Mouse (Mus musculus): Measurements from ENCODE around the gene Sfxn2. TPM values are rescaled to one million over a fixed set of nuclear protein-coding genes. Genes with fewer than 3 reads are reported as not detected.

Sfxn2 gene
- polyA plus RNA-seq, 1 experiment from 2014 or later, result 18.4 TPM

- Histone ChIP-seq H3K27ac (ENCODE audit: low read length) (peak overlapping the region; percentile 92), H3K4me2 (replicated peaks; ENCODE audit: low read depth, low read length) (peak overlapping the region; percentile 72), H3K36me3 (ENCODE audit: insufficient read depth, low read length) (no peaks in the 10 kb centered on the region), H3K4me3 (ENCODE audit: low read depth, low read length) (peak overlapping the region; percentile 38), H3K27me3 (replicated peaks; ENCODE audit: insufficient read depth, low read length) (no peaks in the 10 kb centered on the region), H3K9ac (replicated peaks; ENCODE audit: low read depth) (peak overlapping the region; percentile 54), H3K9me3 (ENCODE audit: low read length) (no peaks in the 10 kb centered on the region), H3K4me1 (ENCODE audit: insufficient read depth, low read depth, low read length) (peaks cover 64% of the 10 kb centered on the region)
- peak; percentile 94 for DNase-seq (ENCODE audit: low spot score)
- peak; percentile 66 for ATAC-seq
- WGBS, result 2% methylated on average over 15 of the region's 16 CpGs
- TF ChIP-seq EP300 (IDR thresholded peaks at IDR 0.05) (no peak), CTCF (IDR thresholded peaks at IDR 0.05) (no peak)
Measured at GRCm38 (mm10) chr19:46623194-46623667, 50.1 kb downstream of the Sfxn2 start.

GRCm38 (mm10) chr19:46623790-46624772 lies 50.9 kb downstream of the Sfxn2 start:
- DNase-seq (ENCODE audit: low spot score), result peak; percentile 95
- no peaks in the 10 kb centered on the region for H3K9me3 ChIP-seq (ENCODE audit: low read length)
- no peaks in the 10 kb centered on the region for H3K36me3 ChIP-seq (ENCODE audit: insufficient read depth, low read length)
- peak overlapping the region; percentile 92 for H3K27ac ChIP-seq (ENCODE audit: low read length)
- H3K27me3 ChIP-seq (replicated peaks; ENCODE audit: insufficient read depth, low read length), result no peaks in the 10 kb centered on the region
- TF ChIP-seq EP300 (IDR thresholded peaks at IDR 0.05) (peak; percentile 69), CTCF (IDR thresholded peaks at IDR 0.05) (no peak)
- H3K9ac ChIP-seq (replicated peaks; ENCODE audit: low read depth), result peak overlapping the region; percentile 54
- 13% methylated on average over 19 of the region's 19 CpGs for WGBS
- H3K4me2 ChIP-seq (replicated peaks; ENCODE audit: low read depth, low read length), result peak overlapping the region; percentile 72
- ATAC-seq, result peak; percentile 78
- peaks cover 62% of the 10 kb centered on the region for H3K4me1 ChIP-seq (ENCODE audit: insufficient read depth, low read depth, low read length)
- peak overlapping the region; percentile 38 for H3K4me3 ChIP-seq (ENCODE audit: low read depth, low read length)

GRCm38 (mm10) chr19:46625015-46625414 lies 51.9 kb downstream of the Sfxn2 start:
- ATAC-seq (no peak), DNase-seq (ENCODE audit: low spot score) (no peak)
- no peaks in the 10 kb centered on the region for H3K36me3 ChIP-seq (ENCODE audit: insufficient read depth, low read length)
- H3K9me3 ChIP-seq (ENCODE audit: low read length), result no peaks in the 10 kb centered on the region
- peak overlapping the region; percentile 92 for H3K27ac ChIP-seq (ENCODE audit: low read length)
- TF ChIP-seq CTCF (IDR thresholded peaks at IDR 0.05) (no peak), EP300 (IDR thresholded peaks at IDR 0.05) (no peak)
- peak overlapping the region; percentile 38 for H3K4me3 ChIP-seq (ENCODE audit: low read depth, low read length)
- no peaks in the 10 kb centered on the region for H3K27me3 ChIP-seq (replicated peaks; ENCODE audit: insufficient read depth, low read length)
- 89% methylated on average over 12 of the region's 12 CpGs for WGBS
- peaks cover 54% of the 10 kb centered on the region for H3K4me1 ChIP-seq (ENCODE audit: insufficient read depth, low read depth, low read length)
- peak overlapping the region; percentile 72 for H3K4me2 ChIP-seq (replicated peaks; ENCODE audit: low read depth, low read length)
- no peak overlapping the region for H3K9ac ChIP-seq (replicated peaks; ENCODE audit: low read depth)

- ATAC-seq, result no peak
- H3K4me1 ChIP-seq (ENCODE audit: insufficient read depth, low read depth, low read length), result peaks cover 54% of the 10 kb centered on the region
- H3K27ac ChIP-seq (ENCODE audit: low read length), result no peak overlapping the region
- no peaks in the 10 kb centered on the region for H3K27me3 ChIP-seq (replicated peaks; ENCODE audit: insufficient read depth, low read length)
- peak; percentile 8 for DNase-seq (ENCODE audit: low spot score)
- H3K36me3 ChIP-seq (ENCODE audit: insufficient read depth, low read length), result no peaks in the 10 kb centered on the region
- H3K9ac ChIP-seq (replicated peaks; ENCODE audit: low read depth), result no peak overlapping the region
- 32% methylated on average over 10 of the region's 10 CpGs for WGBS
- H3K4me3 ChIP-seq (ENCODE audit: low read depth, low read length), result no peak overlapping the region
- no peak overlapping the region for H3K4me2 ChIP-seq (replicated peaks; ENCODE audit: low read depth, low read length)
- no peak for TF ChIP-seq CTCF (IDR thresholded peaks at IDR 0.05)
- TF ChIP-seq EP300 (IDR thresholded peaks at IDR 0.05), result no peak
- H3K9me3 ChIP-seq (ENCODE audit: low read length), result no peaks in the 10 kb centered on the region
Measured at GRCm38 (mm10) chr19:46625519-46625918, 52.4 kb downstream of the Sfxn2 start.

GRCm38 (mm10) chr19:46628403-46628802 lies 55.2 kb downstream of the Sfxn2 start:
- H3K4me1 ChIP-seq (ENCODE audit: insufficient read depth, low read depth, low read length), result peaks cover 32% of the 10 kb centered on the region
- 48% methylated on average over 10 of the region's 10 CpGs for WGBS
- H3K4me3 ChIP-seq (ENCODE audit: low read depth, low read length), result no peak overlapping the region
- DNase-seq (ENCODE audit: low spot score) (peak; percentile 70), ATAC-seq (peak; percentile 32)
- no peak overlapping the region for H3K9ac ChIP-seq (replicated peaks; ENCODE audit: low read depth)
- TF ChIP-seq CTCF (IDR thresholded peaks at IDR 0.05) (no peak), EP300 (IDR thresholded peaks at IDR 0.05) (peak; percentile 42; the same call in 1 of the 2 replicates)
- no peak overlapping the region for H3K4me2 ChIP-seq (replicated peaks; ENCODE audit: low read depth, low read length)
- H3K36me3 ChIP-seq (ENCODE audit: insufficient read depth, low read length), result no peaks in the 10 kb centered on the region
- H3K27me3 ChIP-seq (replicated peaks; ENCODE audit: insufficient read depth, low read length), result no peaks in the 10 kb centered on the region
- H3K27ac ChIP-seq (ENCODE audit: low read length), result no peak overlapping the region
- H3K9me3 ChIP-seq (ENCODE audit: low read length), result no peaks in the 10 kb centered on the region

- Histone ChIP-seq H3K4me3 (ENCODE audit: low read depth, low read length) (no peak overlapping the region), H3K9me3 (ENCODE audit: low read length) (no peaks in the 10 kb centered on the region), H3K9ac (replicated peaks; ENCODE audit: low read depth) (no peak overlapping the region), H3K27me3 (replicated peaks; ENCODE audit: insufficient read depth, low read length) (no peaks in the 10 kb centered on the region), H3K36me3 (ENCODE audit: insufficient read depth, low read length) (no peaks in the 10 kb centered on the region), H3K4me1 (ENCODE audit: insufficient read depth, low read depth, low read length) (peaks cover 28% of the 10 kb centered on the region), H3K4me2 (replicated peaks; ENCODE audit: low read depth, low read length) (no peak overlapping the region), H3K27ac (ENCODE audit: low read length) (no peak overlapping the region)
- no peak for DNase-seq (ENCODE audit: low spot score)
- ATAC-seq, result peak; percentile 16; the same call in 1 of the 2 replicates
- TF ChIP-seq CTCF (IDR thresholded peaks at IDR 0.05), result no peak
- no peak for TF ChIP-seq EP300 (IDR thresholded peaks at IDR 0.05)
- WGBS, result 48% methylated on average over 9 of the region's 9 CpGs
Measured at GRCm38 (mm10) chr19:46629807-46630206, 56.6 kb downstream of the Sfxn2 start.

Data from lung, postnatal 0 days (tissue).